Mouse (Mus musculus) embryonic fibroblast, embryonic 13.5 days (primary cell): Measurements from ENCODE around the gene Fmnl2.

Experiments used
- CTCF ChIP-seq: IDR thresholded peaks from 2 replicates; pipeline ENCODE4 v1.5.1; 2011; ENCODE audit warnings: mild to moderate bottlenecking, control low read depth, low read length, moderate library complexity, borderline replicate concordance; ENCODE audit not compliant: insufficient read depth
- POLR2A ChIP-seq: IDR thresholded peaks from 2 replicates; pipeline ENCODE4 v1.6.1; 2011; ENCODE audit warnings: low read depth, mild to moderate bottlenecking, control low read depth, low read length, moderate library complexity

DNA sequence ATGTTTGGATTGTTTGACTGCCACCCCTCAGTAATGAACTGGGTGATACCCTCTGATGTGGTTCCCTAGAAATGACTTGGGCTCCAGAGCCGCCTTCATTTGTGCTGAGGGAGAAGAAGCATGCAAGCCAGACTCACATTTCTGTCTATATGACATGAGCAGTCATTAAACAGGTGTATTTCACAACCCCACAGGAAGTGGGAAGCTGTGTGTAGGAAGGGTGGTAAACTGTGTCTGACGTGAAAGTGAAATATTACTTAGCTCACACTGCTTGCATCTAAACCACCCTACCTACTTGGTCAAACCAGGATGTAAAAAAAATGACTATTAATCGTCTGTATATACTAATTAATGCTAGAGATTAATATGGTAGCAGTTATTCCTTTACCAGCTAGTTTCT, 231.1 kb downstream of the Fmnl2 start:
- TF ChIP-seq CTCF (no peak), POLR2A (no peak)
